Mouse (Mus musculus): Measurements from ENCODE around the gene Aldh9a1. TPM values are rescaled to one million over a fixed set of nuclear protein-coding genes. Genes with fewer than 3 reads are reported as not detected.
A peak's percentile ranks its signal among the peaks of the same experiment; 100 is the strongest.

The Aldh9a1 gene
- polyA plus RNA-seq, 1 experiment from 2014 or later: 30.8 TPM

- Histone ChIP-seq H3K9ac (no peak overlapping the region), H3K9me3 (no peaks in the 10 kb centered on the region), H3K27me3 (replicated peaks) (no peaks in the 10 kb centered on the region), H3K36me3 (no peaks in the 10 kb centered on the region), H3K27ac (no peak overlapping the region), H3K4me1 (no peaks in the 10 kb centered on the region), H3K4me3 (no peak overlapping the region), H3K4me2 (replicated peaks) (no peak overlapping the region)
- WGBS: 3% methylated on average over 7 of the region's 7 CpGs
- ATAC-seq (ENCODE audit: low FRiP score, low read depth): no peak
Measured at GRCm38 (mm10) chr1:167414846-167415245, 65.1 kb downstream of the Aldh9a1 start.

Small RNA genes lying within 50 kb of the gene (microRNA-seq; reads per million reads assigned to microRNA genes)
- 2.6 reads per million, percentile 6 among the genes with 10 or more reads in this experiment for gene Gm25911

Other genes starting within 250 kb of the Aldh9a1 start
- gene Uck2, start 64.7 kb upstream of the Aldh9a1 start, polyA plus RNA-seq (2016; fragmentation: Nextera tagmentation; extraction: Ambion mirVana): 93.7 and 98.4 TPM in 2 replicates
- 70.5 and 83.8 TPM in 2 replicates for gene Tmco1, start 41.6 kb upstream of the Aldh9a1 start, polyA plus RNA-seq (2016; fragmentation: Nextera tagmentation; extraction: Ambion mirVana)
- gene Mgst3, start 43.9 kb downstream of the Aldh9a1 start, polyA plus RNA-seq (2016; fragmentation: Nextera tagmentation; extraction: Ambion mirVana): 72.0 and 76.5 TPM in 2 replicates
- gene Lrrc52, start 116.8 kb downstream of the Aldh9a1 start, polyA plus RNA-seq (2016; fragmentation: Nextera tagmentation; extraction: Ambion mirVana): not detected in 2 replicates
- gene Rxrg, start 248.4 kb downstream of the Aldh9a1 start, polyA plus RNA-seq (2016; fragmentation: Nextera tagmentation; extraction: Ambion mirVana): 12.9 and 14.1 TPM in 2 replicates